Mouse (Mus musculus) spleen, adult 2 months (tissue): ENCODE data around the gene Ednra. TPM values are rescaled to one million over a fixed set of nuclear protein-coding genes. Genes with fewer than 3 reads are reported as not detected.
A peak's percentile ranks its signal among the peaks of the same experiment; 100 is the strongest.

Source experiments
- DNase-seq, 2 experiments: peaks; one replicate each; pipeline versions ENCODE4 v3.0.0 to v3.0.0-alpha.2; 2012 to 2021; ENCODE audit warnings: low spot score in 2 of 2, low read depth in 1 of 2
- H3K27ac ChIP-seq: fragments of 200-500 bp; 2 replicates; pipeline ENCODE4 v1.5.1; 2012; ENCODE audit warnings: low read length, inconsistent platforms; ENCODE audit not compliant: insufficient read depth
- H3K27me3 ChIP-seq: fragments of 200-500 bp; 2 replicates; pipeline ENCODE4 v1.6.1; 2012; ENCODE audit warnings: mild to moderate bottlenecking, moderate library complexity, low read length, inconsistent platforms; ENCODE audit not compliant: control insufficient read depth, insufficient read depth
- H3K36me3 ChIP-seq: fragments of 200-500 bp; 2 replicates; pipeline ENCODE4 v1.6.1; 2012; ENCODE audit warnings: mild to moderate bottlenecking, low read length, inconsistent platforms; ENCODE audit not compliant: control insufficient read depth, insufficient read depth
- H3K4me1 ChIP-seq: fragments of 200-500 bp; 2 replicates; pipeline ENCODE4 v1.6.1; 2011; ENCODE audit warnings: inconsistent platforms; ENCODE audit not compliant: control insufficient read depth, insufficient read depth, insufficient read length
- H3K4me3 ChIP-seq: fragments of 200-500 bp; 2 replicates; pipeline ENCODE4 v1.5.1; 2011; ENCODE audit warnings: mild to moderate bottlenecking, inconsistent platforms; ENCODE audit not compliant: insufficient read depth, insufficient read length; ENCODE audit errors: extremely low read depth
- CTCF ChIP-seq: fragments of 200-500 bp; IDR thresholded peaks from 2 replicates; pipeline ENCODE4 v1.5.1; 2011; ENCODE audit warnings: mild to moderate bottlenecking, inconsistent platforms; ENCODE audit not compliant: insufficient read depth, insufficient read length, insufficient replicate concordance; ENCODE audit errors: extremely low read depth
- POLR2A ChIP-seq: fragments of 200-500 bp; IDR thresholded peaks from 2 replicates; pipeline ENCODE4 v1.6.1; 2011; ENCODE audit warnings: low read depth, low read length, inconsistent platforms
- WGBS: fragments of 180-500 bp; shearing (Covaris S2); methylation state at CpG from one replicate; pipeline ENCODE4 v1.1.7; 2018; 5-methylcytosine and 5-hydroxymethylcytosine counted together
- polyA plus RNA-seq: library from polyadenylated mRNA; depleted of rRNA; stranded (reverse); fragments of >200 nt; gene quantifications from 2 replicates; pipeline ENCODE4 v1.2.3, GENCODE M21; 2012; rRNA removed

Ednra gene
- polyA plus RNA-seq: 1.8 and 2.1 TPM in 2 replicates

DNA sequence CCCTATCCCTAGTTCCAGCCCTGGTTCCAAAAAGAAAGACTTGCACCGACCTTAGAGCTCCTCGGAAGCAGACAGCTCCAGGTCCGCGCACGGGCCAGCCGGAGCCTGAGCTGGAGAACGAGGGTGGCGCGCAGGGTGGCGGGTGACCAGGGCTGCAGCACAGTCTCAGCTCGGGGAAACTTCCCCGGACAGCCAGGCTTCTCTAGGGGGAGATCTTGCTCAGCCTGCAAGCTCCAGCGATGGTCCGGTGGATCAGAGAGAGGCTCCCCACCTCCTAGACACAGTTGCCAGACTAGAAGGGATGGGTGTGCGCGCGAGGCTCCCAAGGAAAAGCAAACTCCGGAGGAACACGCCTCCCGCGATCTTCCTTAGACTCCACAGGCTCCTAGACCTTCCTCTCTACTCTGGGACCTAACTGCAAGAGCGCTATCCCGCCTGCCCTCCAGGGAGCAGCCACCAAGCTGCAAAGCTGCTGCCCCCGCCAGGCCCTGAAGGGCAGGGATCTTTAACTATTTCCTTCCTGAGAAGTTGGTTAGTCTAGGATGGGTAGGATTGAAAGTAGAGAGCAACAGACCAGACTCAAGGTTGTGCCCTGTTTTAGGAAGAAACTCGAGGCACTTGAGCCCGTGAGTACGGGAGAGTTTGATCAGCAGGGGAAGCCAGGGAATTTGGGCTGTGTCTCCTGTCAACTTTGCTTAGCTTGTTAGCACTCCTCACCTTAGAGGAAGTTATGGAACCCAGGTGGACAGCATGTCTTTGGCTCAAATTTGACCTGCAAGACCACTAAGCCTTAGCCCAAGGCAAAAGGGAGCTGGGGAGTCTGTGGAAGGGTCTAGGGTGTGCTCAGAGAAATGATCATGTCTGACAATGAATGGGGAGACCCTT, at the start of gene Ednra:
Gene Ednra (minus strand): TSS at position 419 of the 885 bp plus-strand sequence.
- WGBS: 7% methylated on average over 27 of the region's 27 CpGs
- Histone ChIP-seq H3K27me3 (no peaks in the 10 kb centered on the region), H3K27ac (peak within 1 kb of the TSS; percentile 59), H3K4me1 (no peaks in the 10 kb centered on the region), H3K4me3 (peak within 1 kb of the TSS; percentile 16; the same call in 1 of the 2 replicates), H3K36me3 (no peaks in the 10 kb centered on the region)
- no peak for DNase-seq
- no peak for TF ChIP-seq CTCF
- no peak for TF ChIP-seq POLR2A

DNA sequence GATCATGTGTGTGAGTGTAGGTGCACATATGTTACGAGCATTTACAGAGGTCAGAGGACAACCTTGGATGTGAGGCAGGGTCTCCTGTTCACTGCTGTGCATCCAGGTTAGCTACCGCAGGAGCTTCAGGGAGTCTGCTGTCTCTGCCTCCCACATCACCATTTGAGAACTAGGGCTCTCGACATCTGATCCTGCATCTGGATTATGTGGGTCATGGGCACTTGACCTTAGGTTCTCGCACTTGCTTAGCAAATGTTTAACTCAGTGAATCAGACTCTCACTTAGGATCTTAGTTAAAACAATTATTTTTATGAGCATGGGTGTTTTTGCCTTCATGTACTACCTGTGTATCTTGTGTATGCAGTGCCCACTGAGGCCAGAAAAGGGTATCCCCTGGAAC, 49.6 kb upstream of the Ednra start:
- TF ChIP-seq POLR2A: no peak
- WGBS: 90% methylated on average over 4 of the region's 4 CpGs
- H3K4me1 ChIP-seq: no peaks in the 10 kb centered on the region
- H3K4me3 ChIP-seq: no peak overlapping the region
- no peak for DNase-seq
- H3K36me3 ChIP-seq: no peaks in the 10 kb centered on the region
- no peak overlapping the region for H3K27ac ChIP-seq
- H3K27me3 ChIP-seq: no peaks in the 10 kb centered on the region

DNA sequence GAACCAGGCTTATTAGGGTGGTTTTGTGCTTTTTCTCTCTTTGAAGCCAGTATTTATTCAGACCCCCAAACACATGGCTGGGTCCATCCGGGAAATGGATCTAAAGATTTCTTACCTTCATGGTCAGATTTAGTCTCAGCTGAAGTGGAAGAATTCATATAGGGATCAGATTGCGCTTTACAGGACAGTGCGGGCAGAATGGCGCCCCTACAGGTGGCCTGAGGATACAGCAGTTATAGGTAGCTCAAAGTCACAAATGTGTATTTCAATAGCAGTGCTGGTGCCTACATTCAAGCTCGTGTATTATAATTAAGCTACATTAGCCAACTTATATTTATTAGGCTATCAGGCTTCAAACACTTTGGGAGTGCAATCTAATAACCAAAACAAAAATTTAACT, 49.0 kb upstream of the Ednra start:
- 88% methylated on average over 5 of the region's 5 CpGs for WGBS
- Histone ChIP-seq H3K4me1 (no peaks in the 10 kb centered on the region), H3K27ac (no peak overlapping the region), H3K4me3 (no peak overlapping the region), H3K36me3 (no peaks in the 10 kb centered on the region), H3K27me3 (no peaks in the 10 kb centered on the region)
- no peak for DNase-seq
- no peak for TF ChIP-seq CTCF
- TF ChIP-seq POLR2A: no peak

DNA sequence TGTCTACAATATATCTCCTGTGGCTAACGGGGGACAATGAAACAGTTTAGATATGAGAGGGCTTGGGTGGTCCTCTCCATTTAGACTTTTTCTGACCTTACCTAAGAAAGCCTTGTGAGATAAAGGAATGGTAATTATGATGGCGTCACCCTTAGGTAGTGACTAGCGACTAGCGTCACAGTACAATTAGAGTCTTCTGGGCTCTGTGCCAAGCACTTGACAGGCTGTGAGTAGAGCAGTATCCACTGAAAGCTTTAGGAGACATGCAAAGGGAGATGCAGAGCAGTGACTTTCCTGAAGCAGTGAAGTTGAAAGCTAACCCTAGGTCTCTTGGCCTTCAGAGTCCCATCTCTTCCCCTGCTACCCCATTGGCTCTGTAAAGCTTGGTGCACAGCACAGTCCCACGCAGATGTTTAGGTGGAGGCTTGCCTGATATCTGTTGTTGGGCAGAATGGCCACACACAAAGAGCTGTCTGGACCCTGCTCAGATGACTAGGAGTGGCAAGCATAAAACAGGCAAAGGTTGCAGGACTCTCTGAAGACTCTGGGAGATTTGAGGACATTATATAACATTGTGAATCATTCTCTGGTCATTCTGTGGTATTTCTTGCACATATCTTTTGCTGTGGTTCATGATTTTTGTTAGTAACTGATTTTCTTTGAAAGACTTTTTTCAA, 48.1 kb upstream of the Ednra start:
- no peak for DNase-seq
- no peak overlapping the region for H3K27ac ChIP-seq
- H3K4me3 ChIP-seq: no peak overlapping the region
- 82% methylated on average over 5 of the region's 5 CpGs for WGBS
- no peaks in the 10 kb centered on the region for H3K4me1 ChIP-seq
- H3K27me3 ChIP-seq: no peaks in the 10 kb centered on the region
- no peaks in the 10 kb centered on the region for H3K36me3 ChIP-seq
- TF ChIP-seq POLR2A (no peak), CTCF (no peak)

DNA sequence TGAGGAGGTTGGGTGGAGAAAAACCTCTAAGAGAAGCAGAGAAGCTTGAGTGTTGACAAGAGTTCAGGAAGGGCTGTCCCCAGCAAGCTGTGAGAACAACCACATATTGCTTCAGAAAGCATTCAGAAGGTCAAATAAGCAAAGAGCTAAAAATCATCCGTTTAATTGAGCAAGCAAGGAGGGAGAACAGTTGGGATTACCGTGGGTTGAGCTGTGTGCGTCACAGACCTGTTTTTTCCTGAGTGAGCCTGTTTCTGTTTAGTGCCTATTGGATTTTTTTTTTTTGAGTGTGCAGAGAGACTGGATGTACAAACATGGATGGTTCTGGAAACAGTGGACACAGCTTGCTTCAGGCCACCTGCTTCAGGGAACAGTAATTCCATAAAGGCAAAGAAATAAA, 46.7 kb upstream of the Ednra start:
- H3K27me3 ChIP-seq: no peaks in the 10 kb centered on the region
- DNase-seq: no peak
- H3K36me3 ChIP-seq: no peaks in the 10 kb centered on the region
- WGBS: 72% methylated on average over 3 of the region's 3 CpGs
- no peak overlapping the region for H3K27ac ChIP-seq
- no peak overlapping the region for H3K4me3 ChIP-seq
- no peaks in the 10 kb centered on the region for H3K4me1 ChIP-seq
- TF ChIP-seq CTCF (no peak), POLR2A (no peak)

DNA sequence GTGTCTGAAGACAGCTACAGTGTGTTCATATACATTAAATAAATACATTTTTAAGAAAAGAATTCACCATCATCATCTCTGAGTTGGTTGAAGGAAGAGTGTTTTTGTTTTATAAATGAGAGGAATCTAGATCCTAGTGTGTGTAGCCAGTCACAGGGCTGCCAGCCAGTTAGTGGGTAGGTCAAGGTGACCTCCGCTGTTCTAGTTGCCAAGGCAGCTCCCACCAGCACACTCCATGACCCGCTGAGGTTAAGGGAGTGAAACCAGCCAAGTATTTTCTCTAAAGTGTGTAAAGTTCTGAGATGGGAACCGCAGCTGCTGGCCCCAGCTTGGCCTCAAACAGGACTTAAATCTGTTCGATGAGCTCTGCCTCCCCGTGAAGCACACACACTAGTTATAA, 44.7 kb upstream of the Ednra start:
- no peak overlapping the region for H3K27ac ChIP-seq

DNA sequence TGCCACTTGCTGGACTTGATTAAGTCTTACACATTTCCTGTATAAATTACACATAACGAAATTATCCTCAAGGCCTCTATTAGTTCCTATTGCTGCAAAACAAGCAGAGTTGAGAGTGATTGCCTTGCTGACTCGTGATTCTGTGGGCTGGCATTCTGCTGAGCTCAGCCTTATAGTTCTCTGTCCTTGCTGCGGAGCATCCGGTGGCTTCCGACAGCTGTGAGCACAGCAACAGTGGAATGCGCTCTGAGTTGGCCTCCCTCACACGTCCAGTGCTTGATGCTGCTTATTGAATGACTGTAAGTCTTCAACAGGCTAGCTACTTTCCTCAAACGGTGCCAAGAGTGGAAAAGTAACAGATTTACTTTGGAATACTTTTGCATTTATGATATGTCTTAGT, 40.0 kb upstream of the Ednra start:
- H3K4me1 ChIP-seq: no peaks in the 10 kb centered on the region
- WGBS: 78% methylated on average over 8 of the region's 8 CpGs
- no peak overlapping the region for H3K27ac ChIP-seq
- no peak for TF ChIP-seq CTCF
- TF ChIP-seq POLR2A: no peak
- DNase-seq: no peak
- no peaks in the 10 kb centered on the region for H3K36me3 ChIP-seq
- H3K27me3 ChIP-seq: no peaks in the 10 kb centered on the region
- no peak overlapping the region for H3K4me3 ChIP-seq

More for the DNA sequence above, 44.7 kb upstream of the Ednra start:
- H3K27me3 ChIP-seq: no peaks in the 10 kb centered on the region
- no peaks in the 10 kb centered on the region for H3K4me1 ChIP-seq
- TF ChIP-seq POLR2A (no peak), CTCF (no peak)
- 86% methylated on average over 5 of the region's 5 CpGs for WGBS
- H3K4me3 ChIP-seq: no peak overlapping the region
- H3K36me3 ChIP-seq: no peaks in the 10 kb centered on the region
- no peak for DNase-seq
